Mouse (Mus musculus): ENCODE measurements at regions not wholly inside any gene's neighbourhood (a gene's known extent, or its start where the extent isn't known, plus 50 kb on each side); places are given as distances from the start of the nearest gene placed in this dataset.

- no peak for TF ChIP-seq CTCF (IDR thresholded peaks at IDR 0.05)
- no peak for TF ChIP-seq POLR2A (IDR thresholded peaks at IDR 0.05; ENCODE audit: insufficient read depth, low read depth, low read length)
These were observed 221.3 kb upstream of the Vrk2 start for GRCm38 (mm10) chr11:26815104-26815503.
